Mouse (Mus musculus) testis, postnatal 14 days (tissue): ENCODE measurements around the gene Slc26a10.
"Not testable (repeated sequence)": the region's sequence is repeated elsewhere in the genome, so short reads cannot be mapped to it uniquely, and the experiment has no call there.

Experiments used
- DNase-seq: peaks from one replicate; pipeline ENCODE4 v3.0.0; 2021; ENCODE audit warnings: low spot score

Slc26a10 gene

DNA sequence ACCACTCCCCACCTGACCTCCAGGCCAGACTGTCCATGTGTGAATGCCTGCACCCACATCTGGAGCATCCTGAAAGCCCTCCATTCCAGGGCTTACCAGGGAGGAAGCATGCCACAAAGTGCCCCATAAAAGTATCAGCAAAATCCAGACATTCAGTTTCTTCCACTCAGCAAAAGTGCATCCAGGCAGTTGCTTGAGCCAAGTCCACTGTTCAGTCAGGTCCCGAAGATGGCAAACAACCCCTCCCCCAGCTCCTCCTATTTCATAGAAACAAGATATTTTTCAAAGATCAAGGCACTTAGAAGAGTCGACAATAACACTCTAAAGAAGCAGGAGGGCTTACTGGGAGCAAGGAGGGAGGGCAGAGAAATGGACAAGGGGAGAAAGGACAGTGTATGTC lies 18.0 kb upstream of the Slc26a10 start:
- DNase-seq: no peak

DNA sequence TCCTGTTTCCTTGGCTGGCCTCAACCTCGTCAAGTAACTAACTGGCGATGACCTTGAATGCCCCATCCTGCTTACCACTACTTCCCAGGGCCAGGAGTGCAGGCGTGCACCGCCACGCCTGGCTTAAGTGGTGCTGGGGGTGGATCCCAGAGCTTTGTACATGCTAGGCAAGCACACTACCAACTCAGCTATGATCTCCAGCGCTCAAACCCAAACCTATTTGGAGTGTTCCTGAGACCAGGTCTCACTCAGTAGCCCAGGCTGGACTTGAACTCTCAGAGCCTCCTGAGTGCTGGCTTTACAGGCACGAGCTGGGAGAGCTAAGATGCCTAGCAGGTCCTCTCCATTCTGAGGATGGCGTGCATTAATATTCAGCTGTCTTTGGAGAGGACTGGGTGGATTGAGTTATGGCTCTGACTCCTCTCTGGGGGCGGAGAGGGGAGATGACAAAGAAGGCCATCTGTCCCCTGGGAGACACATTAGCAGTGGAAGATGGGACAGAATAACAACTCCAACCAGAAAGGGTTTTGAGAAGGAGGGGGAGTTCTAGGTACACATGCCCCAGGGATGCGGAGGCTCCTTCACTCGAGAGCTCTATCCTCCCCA lies 17.2 kb upstream of the Slc26a10 start:
- no peak for DNase-seq

DNA sequence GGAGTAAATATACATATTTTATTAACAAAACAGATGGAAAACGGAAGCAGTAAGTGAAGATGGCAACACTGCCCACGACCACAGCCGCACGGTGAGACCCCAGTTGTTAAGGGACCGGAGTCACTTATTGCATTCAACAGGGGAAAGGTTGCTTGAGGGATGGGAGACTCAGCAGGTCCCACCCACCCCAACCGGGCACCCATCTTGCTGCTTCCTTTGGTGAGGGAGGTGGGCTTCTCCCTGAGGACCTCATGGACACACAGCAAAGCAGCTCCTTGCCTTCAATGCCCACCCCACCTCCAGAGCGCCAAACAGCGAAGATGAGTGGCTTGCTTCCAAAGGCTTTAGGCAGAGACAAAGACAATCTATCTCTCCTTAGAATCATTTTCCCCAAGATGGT lies 16.7 kb upstream of the Slc26a10 start:
- DNase-seq: peak; percentile 8

DNA sequence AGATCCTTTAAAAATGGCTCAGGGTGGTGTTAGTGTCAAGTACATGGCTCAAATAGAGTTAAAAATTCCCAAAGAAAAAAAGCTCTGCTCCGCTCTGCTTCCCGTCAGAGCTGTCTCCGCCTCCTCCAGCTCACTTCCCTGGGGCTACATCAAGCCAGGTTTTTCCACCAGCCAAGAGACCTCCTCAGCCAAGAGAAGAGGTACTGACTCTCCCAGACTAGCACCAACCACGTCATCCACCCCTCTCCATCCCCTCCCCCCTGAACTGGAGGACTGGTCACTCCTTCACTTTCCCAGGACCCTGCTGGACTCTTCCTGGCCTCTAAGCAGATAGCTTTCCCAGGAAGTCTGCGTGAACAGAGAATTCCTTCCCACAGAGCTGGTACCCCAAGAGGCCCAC lies 15.9 kb upstream of the Slc26a10 start:
- peak; percentile 75 for DNase-seq

DNA sequence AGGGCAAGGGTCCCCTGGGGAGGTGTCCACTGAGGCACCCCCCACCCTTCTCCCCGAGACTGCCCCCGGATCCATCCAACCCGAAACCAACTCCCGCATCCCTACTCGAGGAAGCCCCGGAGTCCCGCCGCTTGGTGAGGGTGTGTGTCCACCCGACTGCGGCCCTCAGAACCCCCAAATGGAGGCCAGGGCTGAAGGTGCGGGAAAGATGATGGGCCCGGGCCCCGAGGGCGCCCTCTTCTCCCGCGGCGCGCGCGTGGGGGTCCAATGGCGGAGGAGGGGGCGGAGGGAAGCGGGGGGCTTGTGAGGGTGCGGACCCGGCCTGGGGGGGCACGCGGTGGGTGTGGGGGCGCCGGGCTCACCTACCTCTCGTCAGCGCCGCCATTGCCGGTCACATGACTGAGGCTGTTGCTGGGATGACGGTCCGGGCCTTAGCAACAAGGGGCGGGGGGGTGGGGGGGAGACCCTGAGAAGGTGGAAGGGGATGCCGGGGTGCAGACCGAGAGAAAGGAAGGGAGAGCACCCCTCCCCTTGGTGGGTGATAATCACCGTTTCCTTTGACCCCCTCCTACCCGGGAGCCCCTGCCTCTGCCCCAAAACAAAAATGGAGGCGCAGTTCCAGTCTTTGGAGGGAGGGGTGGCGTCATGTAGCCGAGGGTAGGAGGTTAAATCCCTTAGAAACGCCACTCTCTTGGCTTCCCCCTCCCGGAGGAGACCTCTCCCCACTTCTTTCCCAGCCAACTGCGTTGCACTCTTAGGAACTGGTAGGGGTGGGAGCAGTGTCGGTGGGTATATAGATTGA lies 15.1 kb upstream of the Slc26a10 start, which contains the start of gene Dtx3:
TSS of gene Dtx3 (minus strand) at position 401 of the 802 bp plus-strand sequence.
- peak; percentile 59 for DNase-seq

DNA sequence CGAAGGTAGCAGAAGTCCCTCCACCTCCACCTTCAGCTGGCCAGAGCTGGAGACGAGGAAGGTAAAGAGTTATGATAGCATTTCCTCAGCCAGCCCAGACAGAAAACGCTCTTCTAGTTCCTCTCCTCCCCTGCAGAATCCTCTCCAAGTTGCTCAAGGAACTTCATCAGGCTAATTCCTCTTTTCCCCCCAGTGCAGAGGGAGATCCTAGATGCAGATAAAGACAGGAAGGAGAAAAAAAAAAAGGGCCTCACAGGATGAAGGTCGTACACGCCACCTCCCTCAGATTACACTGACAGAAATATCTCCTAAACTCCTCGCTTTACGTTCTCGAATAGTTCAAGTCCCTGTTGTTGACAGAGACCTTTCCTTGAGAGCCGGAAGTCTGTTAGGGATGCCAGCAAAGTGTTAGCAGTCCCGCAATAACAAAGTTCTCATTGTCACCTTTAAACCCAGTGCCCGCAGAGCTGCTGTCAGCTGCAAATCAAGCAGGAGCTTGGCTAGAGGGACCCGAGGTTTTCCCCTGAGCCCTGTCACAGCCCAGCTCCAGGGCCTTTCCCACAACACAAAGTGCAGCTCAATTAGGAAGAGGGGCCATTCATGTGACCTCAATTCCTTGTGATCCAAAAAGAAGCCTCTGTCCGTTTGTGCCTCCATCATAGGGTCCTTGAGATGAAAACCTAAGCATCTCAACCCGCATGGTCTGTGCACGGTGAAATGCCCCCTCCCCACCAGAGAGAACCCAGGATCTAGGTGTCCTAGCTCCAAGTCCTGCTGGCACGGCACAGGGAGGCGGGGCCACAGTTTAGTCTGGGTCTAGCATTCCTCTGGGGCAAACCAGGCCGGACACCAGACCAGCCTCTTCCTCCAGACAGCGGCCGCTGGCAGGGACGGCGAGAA lies 14.2 kb upstream of the Slc26a10 start:
- DNase-seq: peak; percentile 78

DNA sequence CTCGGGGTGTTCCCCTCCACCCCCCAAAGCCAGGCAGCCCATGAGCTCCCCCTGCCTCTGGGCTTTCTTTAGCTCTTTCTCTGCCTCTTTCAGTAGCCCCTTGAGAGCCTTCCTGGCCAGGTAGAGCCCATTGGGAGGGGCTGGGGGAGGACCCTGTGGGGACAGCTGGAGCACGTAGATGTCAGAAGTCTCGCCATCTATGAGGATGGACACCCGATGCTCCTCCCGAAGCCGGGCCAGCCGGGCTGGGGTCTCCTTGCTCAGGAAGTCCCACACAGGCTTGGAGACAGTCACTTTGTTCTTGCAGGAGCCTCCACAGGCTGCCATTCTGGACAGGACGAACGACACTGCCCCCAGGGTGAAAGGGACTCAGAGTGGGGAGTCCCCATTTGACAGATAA lies 12.6 kb upstream of the Slc26a10 start:
- DNase-seq: no peak

DNA sequence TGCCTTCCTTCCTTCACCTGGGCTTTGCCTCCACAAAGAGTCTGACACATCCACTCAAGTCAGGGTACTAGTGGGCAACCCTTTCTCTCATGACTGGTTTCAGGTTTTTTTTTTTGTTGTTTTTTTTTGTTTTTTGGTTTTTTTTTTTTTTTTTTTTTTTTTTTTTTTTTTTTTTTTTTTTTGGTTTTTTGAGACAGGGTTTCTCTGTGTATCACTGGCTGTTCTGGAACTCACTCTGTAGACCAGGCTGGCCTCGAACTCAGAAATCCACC lies 11.5 kb upstream of the Slc26a10 start:
- DNase-seq: not testable (repeated sequence)

DNA sequence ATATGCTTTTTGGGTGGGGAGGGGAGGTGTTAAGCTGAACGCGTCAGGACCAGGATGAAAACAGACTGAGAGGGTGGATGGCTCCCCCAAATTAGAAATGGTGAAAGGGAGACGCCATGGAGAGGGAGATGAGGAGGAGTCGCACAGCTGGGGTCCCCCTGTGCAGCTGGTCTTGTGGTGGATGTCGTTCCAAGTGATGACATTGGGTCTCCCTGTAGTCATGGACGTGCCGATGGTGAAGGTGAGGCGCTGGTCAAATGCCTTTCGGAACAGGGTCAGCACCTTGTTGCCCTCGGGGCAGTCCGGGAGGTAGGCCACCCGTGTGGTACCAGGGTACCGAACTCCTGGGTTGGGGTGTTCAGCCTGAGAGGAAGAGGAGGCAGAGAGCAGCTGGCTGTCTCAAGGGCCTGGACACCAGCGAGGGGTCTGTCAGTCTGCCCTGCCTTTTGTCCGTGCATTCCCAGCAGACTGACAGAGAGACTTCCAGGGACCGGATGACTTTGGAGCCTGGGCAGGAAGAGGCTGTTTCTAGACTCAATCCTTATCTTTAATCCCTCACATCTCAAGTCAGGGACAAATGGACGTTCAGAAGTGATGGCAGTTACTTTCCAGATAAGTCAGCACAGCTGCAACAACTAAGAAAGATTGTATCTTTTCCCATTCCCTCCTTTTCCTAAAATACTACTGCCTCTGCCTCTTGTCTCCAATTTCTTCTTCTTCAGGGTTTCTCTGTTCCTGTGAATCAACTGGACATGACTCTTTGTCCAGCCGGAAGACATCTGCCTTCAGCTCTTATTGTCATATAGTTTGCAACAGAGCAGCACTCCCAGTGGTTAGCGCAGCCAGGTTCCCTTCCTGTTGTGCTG lies 11.0 kb upstream of the Slc26a10 start:
- peak; percentile 9 for DNase-seq

DNA sequence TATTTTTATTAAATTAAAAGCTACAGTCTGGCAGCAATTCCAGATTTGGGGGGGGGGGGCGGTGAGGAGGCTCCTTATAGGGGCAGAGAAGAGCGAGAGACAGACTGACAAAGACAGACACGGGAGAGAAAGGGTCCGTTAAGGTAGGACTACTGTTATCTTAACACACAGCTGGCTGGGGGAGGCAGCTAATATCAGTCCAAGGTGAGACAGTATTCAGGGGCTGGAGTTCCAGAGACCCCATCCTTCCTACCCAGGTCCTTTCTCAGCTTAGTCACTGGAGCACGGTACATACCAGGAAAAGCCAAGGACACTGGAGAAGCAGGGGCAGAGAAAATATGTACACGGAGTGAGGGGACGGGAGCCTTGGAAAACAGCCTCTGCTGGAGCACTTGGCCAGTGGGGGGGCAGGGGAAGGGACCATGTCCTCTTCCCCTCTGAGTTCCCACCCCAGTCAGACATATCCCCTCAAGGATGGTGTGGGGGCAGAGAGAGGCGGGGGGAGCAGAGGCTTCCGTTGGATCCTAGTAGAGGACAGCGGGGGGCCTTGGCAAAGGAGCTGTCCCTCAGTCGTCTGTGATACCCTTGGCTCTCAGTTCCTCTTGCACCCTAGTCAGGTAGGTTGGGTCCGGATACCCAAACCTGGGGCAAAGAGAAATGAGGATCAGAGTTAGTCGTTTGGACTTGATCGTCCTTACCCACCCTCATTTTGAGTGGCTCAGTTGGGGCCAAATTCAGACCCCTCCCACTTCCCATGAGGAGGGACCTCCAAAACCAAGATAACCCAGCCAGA lies 10.1 kb upstream of the Slc26a10 start:
- DNase-seq: no peak

DNA sequence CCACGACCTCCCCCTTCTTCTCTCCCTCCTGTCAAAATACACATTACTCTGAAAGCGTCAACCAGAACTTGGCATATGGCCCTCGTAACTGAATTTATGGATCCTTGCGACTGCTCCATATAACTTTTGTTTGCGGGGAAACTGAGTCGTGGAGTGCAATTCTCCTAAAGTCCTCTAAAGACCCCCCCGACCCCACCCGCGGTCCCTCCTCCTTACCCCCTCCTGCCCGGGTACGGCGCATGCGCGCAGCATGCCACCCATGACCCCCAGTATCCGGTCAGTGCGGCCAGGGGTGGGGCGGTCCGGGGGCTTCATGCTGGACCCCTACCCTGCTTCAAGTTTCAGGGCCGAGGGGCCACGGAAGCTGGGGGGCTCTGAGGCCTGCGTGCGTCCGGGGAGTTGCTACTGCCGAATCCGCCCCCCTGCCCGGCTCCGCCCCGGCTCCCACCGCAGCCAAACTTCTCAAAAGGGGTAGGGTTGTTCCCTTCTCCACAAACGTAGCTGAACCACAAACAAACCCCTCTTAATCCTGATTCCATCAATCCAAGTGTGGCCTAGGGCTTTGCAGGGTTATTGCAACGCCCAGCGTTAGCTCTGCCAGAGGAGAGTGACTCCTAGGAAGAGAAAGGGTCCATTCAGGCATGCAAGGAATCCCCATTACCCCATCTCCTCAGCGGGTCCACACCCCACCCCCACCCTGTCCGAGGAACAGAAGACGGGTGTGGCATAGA lies 9.4 kb upstream of the Slc26a10 start, which contains the start of gene Arhgef25:
TSS of gene Arhgef25 (minus strand) at position 433 of the 731 bp plus-strand sequence.
- peak; percentile 52 for DNase-seq

DNA sequence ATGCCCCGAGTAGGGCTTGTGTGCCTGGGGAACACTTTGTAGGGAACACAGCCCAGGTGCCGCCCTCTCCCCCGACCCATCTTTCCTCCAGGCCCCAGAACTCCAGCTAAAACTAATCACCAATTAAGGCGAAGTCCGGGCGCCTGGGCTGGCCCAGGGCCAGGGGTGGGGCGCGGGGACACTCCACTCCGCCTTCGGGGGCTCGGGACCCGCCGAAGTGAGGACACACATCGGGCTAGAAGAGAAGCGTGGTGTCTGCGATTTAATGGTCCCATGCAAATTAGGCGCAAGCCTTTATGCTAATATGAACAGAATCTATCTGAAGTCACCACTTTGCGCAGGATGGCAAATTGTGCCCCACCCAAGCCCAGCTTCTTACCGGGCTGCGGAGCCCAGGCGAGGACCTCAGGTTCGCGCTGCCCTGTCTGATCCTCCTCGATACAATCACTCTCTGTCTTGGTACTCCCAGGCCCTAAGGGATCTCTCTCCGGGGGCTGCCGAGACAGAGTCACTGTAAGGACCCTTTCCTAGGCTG lies 8.7 kb upstream of the Slc26a10 start:
- DNase-seq: peak; percentile 51

DNA sequence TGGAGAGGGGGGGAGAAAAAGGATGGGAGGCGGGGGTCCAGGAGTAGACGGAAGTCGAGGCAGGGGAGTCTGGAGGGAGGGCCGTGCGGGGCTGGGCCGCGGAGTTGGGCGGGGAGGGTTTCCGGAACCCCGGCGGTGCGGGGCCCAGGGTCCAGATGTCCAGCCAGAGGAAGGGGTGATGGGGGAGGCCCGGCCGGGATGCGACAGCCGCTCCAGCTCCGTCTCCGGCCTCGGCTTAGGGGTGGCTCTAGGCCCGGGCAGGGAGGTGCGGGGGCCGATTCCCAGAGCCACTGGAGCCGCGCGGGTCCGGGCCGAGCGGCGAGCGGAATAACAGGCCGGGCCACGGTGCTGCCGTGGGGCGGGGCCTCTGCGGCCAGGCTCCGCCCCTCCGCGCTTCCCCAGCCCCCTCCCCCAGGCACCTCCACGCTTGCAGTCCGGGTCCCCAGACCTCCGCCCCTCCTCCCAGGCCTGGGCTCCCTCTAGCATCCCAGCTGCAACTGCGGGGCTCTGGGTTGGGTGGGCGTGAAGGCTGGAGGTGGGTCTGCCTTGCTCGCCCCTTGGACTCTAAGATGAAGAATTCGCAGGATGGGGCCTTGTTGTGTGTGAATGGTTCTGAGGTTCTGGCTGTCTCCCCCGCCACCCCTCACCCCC lies 8.1 kb upstream of the Slc26a10 start:
- DNase-seq: peak; percentile 63

DNA sequence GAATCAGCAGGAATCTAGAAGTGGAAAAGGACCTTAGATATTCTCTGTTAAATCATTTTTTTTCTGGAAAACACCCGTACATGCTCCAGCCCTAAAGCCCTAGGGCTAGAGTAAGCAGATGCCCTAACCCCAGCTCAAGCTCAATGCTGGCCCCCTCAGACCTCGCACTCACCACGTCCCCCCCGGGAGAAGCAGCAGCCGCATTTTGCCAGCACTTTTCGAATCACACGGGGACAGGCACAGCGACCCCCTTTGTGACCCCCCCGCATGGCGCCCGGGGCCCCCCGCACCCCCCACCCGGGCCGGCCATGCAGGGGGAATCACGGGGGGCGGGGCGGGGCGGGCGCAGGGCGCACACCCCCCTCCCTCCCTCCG lies 7.6 kb upstream of the Slc26a10 start:
- DNase-seq: peak; percentile 7

DNA sequence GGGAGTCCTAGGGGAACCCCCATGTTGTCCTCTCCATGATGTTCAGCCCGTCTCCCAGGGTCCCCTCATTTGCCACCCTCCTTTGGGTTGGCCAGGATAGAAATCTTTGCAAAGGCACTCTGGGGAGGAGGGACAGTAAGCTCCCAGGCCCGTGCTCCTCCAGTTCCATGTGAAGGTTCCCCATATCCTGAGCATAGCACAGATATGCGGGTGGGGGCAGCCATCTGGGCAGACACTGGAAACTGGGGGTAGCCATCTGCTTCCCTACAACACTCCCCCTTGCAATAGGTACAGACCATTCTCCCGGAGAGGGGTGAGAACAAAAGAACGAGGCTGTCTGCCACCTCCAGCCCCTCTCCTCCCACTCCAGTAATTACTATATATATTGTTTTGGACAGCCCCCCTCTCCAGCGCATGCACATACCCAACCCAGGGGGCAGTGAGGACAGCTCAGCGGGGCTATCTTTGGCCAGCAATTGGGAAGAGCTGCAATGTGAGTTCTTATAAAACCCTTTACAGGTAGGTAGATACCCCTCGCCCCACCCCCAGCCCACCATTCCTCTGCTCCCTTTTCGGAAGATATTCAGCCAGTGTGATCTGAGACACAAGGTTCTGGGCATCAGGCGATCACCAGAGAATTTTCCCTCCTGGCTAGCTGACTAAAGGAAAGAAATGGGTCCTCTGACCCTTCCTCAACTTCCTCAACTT lies 7.1 kb upstream of the Slc26a10 start:
- no peak for DNase-seq

DNA sequence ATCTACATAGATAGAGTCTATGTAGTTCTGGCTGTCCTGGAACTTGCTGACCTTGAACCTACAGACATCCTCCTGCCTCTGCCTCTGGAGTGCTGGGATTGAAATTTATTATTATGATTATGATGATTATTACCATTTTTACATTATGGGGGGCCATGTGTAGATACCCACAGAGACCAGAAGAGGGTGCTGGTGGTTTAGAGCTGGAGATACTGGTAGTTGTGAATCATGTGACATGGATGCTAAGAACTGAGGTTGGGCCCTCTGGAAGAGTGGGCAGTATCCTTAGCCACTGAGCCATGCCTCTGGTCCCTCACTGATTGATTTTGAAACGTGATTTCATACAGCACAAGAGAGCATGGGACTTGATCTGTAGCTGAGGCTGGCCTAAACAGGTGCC lies 6.0 kb upstream of the Slc26a10 start:
- no peak for DNase-seq

DNA sequence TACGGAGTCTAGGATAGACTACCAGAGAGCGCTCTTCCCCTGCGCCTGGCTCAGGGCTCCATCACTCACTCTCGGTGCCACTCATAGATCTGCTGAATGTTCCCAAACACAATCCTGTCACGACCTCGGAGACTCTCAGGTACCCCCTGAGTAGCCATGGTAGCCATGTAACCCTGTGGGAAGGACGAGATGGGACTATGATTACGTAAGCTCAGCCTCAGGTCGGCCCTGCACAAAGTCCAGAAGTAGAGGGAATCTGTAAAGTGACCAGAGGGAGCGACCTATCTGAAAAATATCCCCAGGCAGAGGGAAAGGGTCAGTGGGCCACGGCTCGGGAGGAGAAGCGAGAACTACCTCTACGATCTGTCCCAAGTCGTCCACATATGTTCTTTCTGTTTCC lies 5.1 kb upstream of the Slc26a10 start:
- DNase-seq: no peak

DNA sequence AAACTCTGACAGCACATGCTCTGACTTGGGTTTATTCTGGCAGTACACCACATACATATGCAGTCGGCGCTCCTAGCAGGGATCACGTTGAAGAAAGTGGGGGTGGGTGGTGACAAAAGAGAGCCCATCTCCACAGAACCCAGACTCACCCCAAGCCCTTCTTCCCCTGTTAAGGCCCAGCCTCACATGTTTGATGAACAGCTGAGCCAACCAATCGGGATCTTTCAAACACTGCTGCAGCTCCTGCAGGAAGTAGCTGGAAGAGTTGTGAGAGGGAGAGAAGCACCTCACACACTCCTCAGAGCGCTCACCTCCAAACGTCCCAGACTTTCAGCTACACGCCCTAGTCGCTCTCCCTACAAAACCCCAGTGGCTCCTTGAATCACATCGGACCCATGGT lies 4.7 kb upstream of the Slc26a10 start:
- DNase-seq: no peak

DNA sequence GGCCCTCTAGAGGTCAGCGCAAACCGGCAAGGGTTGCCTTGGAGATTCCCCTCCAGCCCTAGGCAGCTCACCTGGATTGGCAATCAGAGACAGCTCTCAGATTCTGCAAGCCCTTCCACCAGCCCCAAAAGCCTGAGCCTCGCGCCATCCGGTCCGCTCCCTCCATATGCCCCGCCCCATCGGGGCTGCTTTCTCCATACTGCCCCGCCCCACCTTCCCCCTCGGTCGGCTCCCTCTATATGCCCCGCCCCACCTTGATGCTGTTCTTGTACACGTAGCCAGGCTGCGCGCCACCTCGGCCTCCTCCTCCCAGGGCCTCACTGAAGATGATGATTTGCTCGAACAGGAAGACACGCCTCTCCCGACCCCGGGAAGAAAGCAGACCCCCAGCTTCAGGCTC lies 3.3 kb upstream of the Slc26a10 start:
- DNase-seq: peak; percentile 14
